Mouse (Mus musculus) forebrain, postnatal 0 days (tissue): ENCODE data around the gene Fnbp1. TPM values are rescaled to one million over a fixed set of nuclear protein-coding genes. Genes with fewer than 3 reads are reported as not detected.
A peak's percentile ranks its signal among the peaks of the same experiment; 100 is the strongest.

ENCODE experiments used
- ATAC-seq: fragments of 200-750 bp; cut with Nextera tagmentation; 2 replicates; pipeline ENCODE4 v1.8.0; 2017; ENCODE audit warnings: mild to moderate bottlenecking, moderate library complexity
- DNase-seq: peaks from one replicate; pipeline ENCODE4 v3.0.0-alpha.2; 2015
- H3K27ac ChIP-seq: fragments of 300-500 bp; sonication (generic); 2 replicates; pipeline ENCODE4 v1.5.1; 2014; ENCODE audit warnings: low read depth, mild to moderate bottlenecking, antibody characterized with exemption, low read length, moderate library complexity, mixed read lengths
- H3K27me3 ChIP-seq: fragments of 300-500 bp; sonication (generic); 2 replicates; pipeline ENCODE4 v1.6.1; 2014; ENCODE audit warnings: mild to moderate bottlenecking, low read length, mixed read lengths; ENCODE audit not compliant: insufficient read depth
- H3K36me3 ChIP-seq: fragments of 300-500 bp; sonication (generic); 2 replicates; pipeline ENCODE4 v1.6.1; 2014; ENCODE audit warnings: mild to moderate bottlenecking, moderate library complexity; ENCODE audit not compliant: insufficient read depth
- H3K4me1 ChIP-seq: fragments of 300-500 bp; sonication (generic); 2 replicates; pipeline ENCODE4 v1.6.1; 2014; ENCODE audit warnings: antibody characterized with exemption; ENCODE audit not compliant: insufficient read depth
- H3K4me2 ChIP-seq: fragments of 300-500 bp; sonication (generic); 2 replicates; pipeline ENCODE4 v1.6.1; 2014; ENCODE audit warnings: low read depth, mild to moderate bottlenecking, moderate library complexity
- H3K4me3 ChIP-seq: fragments of 300-500 bp; sonication (generic); 2 replicates; pipeline ENCODE4 v1.5.1; 2014; ENCODE audit warnings: low read depth, low read length, mixed read lengths
- H3K9ac ChIP-seq: fragments of 300-500 bp; sonication (generic); 2 replicates; pipeline ENCODE4 v1.6.1; 2014; ENCODE audit warnings: mild to moderate bottlenecking
- H3K9me3 ChIP-seq: fragments of 300-500 bp; sonication (generic); 2 replicates; pipeline ENCODE4 v1.6.1; 2016; ENCODE audit warnings: low read length
- CTCF ChIP-seq: sonication (generic); IDR thresholded peaks from 2 replicates; pipeline ENCODE4 v1.5.1; 2016; ENCODE audit warnings: antibody characterized with exemption, control low read depth, low read depth
- WGBS: fragments of 180-500 bp; shearing (Covaris S2); extraction: QIAGEN DNeasy Blood & Tissue Kit; methylation state at CpG from one replicate; pipeline ENCODE4 v1.1.7; 2014; 5-methylcytosine and 5-hydroxymethylcytosine counted together
- polyA plus RNA-seq: library from polyadenylated mRNA; unstranded; fragments of >200 nt; fragmentation: Nextera tagmentation; extraction: Ambion mirVana; gene quantifications from 2 replicates; pipeline ENCODE4 v1.2.1, GENCODE M21; 2015
- total RNA-seq: library from RNA; depleted of rRNA; stranded (reverse); fragments of >200 nt; gene quantifications from 2 replicates; pipeline ENCODE4 v1.2.3, GENCODE M21; 2014; rRNA removed

Fnbp1 gene
- total and polyA plus RNA-seq, 2 experiments from 2014 or later: 13.3 to 20.1 TPM

DNA sequence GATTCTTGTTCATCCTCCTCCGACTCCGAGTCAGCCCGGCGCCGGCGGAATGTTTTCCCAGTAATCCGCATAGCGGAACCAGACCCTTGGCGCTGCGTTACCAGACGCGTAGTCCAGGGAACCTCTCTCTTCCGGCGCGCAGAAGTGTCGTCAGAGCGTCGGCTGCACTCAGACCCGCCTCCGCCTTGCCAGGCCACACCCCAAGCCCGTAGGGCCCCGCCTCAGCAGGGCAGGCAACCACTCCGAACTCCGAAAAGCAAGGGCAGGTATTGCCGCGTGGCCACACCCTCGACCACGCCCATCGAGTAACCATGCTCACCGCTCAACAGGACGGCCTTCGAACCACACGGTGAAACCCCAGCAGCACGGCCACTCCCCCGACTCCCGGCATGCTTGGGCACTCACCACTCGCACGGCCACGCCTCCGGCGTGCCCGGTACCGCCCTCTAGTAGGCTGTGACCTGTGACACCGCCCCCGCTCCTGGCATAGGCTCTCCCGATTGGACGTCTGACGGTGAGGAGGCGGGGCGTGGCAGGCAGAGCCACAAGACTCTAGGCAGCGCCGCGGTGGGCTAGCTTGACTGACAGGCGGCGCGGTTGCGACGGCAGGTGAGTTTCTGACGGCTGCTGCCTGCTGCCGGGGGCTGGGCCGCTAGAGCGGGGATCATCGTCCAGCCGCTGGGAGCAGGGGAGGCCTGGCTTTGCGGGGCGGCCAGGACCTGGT lies 159.9 kb downstream of the Fnbp1 start, which contains the start of the genes BC005624 and Usp20:
BC005624 (minus strand) TSS at position 412 of the 724 bp plus-strand sequence.
Usp20 (plus strand) TSS at position 490 of the 724 bp plus-strand sequence.
- Histone ChIP-seq H3K4me2 (peak within 1 kb of the TSS; percentile 72), H3K4me1 (peaks cover 7% of the 10 kb centered on the region; the same call in 1 of the 2 replicates), H3K9me3 (no peaks in the 10 kb centered on the region), H3K36me3 (peaks cover 22% of the 10 kb centered on the region), H3K9ac (peak within 1 kb of the TSS; percentile 58), H3K27me3 (no peaks in the 10 kb centered on the region), H3K27ac (peak within 1 kb of the TSS; percentile 24), H3K4me3 (peak within 1 kb of the TSS; percentile 80)
- ATAC-seq (peak; percentile 97), DNase-seq (peak; percentile 99)
- TF ChIP-seq CTCF: peak; percentile 44
- WGBS: 3% methylated on average over 64 of the region's 66 CpGs

Other genes starting within 250 kb of the Fnbp1 start
- gene Ptges, start 212.1 kb downstream of the Fnbp1 start, total RNA-seq: 4.2 and 6.3 TPM in 2 replicates
- 4.8 TPM in 2 replicates for gene Ptges, start 212.1 kb downstream of the Fnbp1 start, polyA plus RNA-seq
- 30.4 and 40.0 TPM in 2 replicates for gene Tor1b, start 189.0 kb downstream of the Fnbp1 start, total RNA-seq
- gene Tor1b, start 189.0 kb downstream of the Fnbp1 start, polyA plus RNA-seq: 14.5 and 16.9 TPM in 2 replicates
- 53.6 and 71.6 TPM in 2 replicates for gene Tor1a, start 174.1 kb downstream of the Fnbp1 start, total RNA-seq
- 97.3 and 105 TPM in 2 replicates for gene Tor1a, start 174.1 kb downstream of the Fnbp1 start, polyA plus RNA-seq
- 43.3 and 47.1 TPM in 2 replicates for gene BC005624, start 159.8 kb downstream of the Fnbp1 start, total RNA-seq
- 76.1 and 84.6 TPM in 2 replicates for gene BC005624, start 159.8 kb downstream of the Fnbp1 start, polyA plus RNA-seq
- 37.9 and 38.1 TPM in 2 replicates for gene Usp20, start 159.7 kb downstream of the Fnbp1 start, total RNA-seq
- gene Usp20, start 159.7 kb downstream of the Fnbp1 start, polyA plus RNA-seq: 23.7 and 31.9 TPM in 2 replicates
- 40.8 and 47.6 TPM in 2 replicates for gene Gpr107, start 10.3 kb upstream of the Fnbp1 start, total RNA-seq
- gene Gpr107, start 10.3 kb upstream of the Fnbp1 start, polyA plus RNA-seq: 20.3 and 24.0 TPM in 2 replicates
- gene Ncs1, start 103.8 kb upstream of the Fnbp1 start, total RNA-seq: 139 and 164 TPM in 2 replicates
- gene Ncs1, start 103.8 kb upstream of the Fnbp1 start, polyA plus RNA-seq: 133 and 149 TPM in 2 replicates
- 0.23 and 0.24 TPM in 2 replicates for gene Hmcn2, start 172.4 kb upstream of the Fnbp1 start, total RNA-seq
- gene Hmcn2, start 172.4 kb upstream of the Fnbp1 start, polyA plus RNA-seq: 0.33 and 0.39 TPM in 2 replicates